Mouse (Mus musculus) kidney, postnatal 0 days (tissue): ENCODE results near the gene Supt7l. TPM values are rescaled to one million over a fixed set of nuclear protein-coding genes. Genes with fewer than 3 reads are reported as not detected.
"Not testable (repeated sequence)": the region's sequence is repeated elsewhere in the genome, so short reads cannot be mapped to it uniquely, and the experiment has no call there.

Experiments used
- ATAC-seq: fragments of 200-750 bp; cut with Nextera tagmentation; replicated peaks from 2 replicates; pipeline ENCODE4 v1.8.0; 2017; ENCODE audit warnings: low read depth, moderate number of reproducible peaks, moderate TSS enrichment, moderate library complexity; ENCODE audit not compliant: low FRiP score
- DNase-seq: peaks from one replicate; pipeline ENCODE4 v3.0.0-alpha.2; 2016; ENCODE audit warnings: low spot score
- H3K27ac ChIP-seq: fragments of 300-500 bp; sonication (generic); 2 replicates; pipeline ENCODE4 v1.5.1; 2014; ENCODE audit warnings: mild to moderate bottlenecking
- H3K27me3 ChIP-seq: fragments of 300-500 bp; sonication (generic); 2 replicates; pipeline ENCODE4 v1.6.1; 2014; ENCODE audit warnings: low read length, mixed read lengths; ENCODE audit not compliant: insufficient read depth
- H3K36me3 ChIP-seq: fragments of 300-500 bp; sonication (generic); 2 replicates; pipeline ENCODE4 v1.6.1; 2014; ENCODE audit warnings: low read length, mixed read lengths; ENCODE audit not compliant: insufficient read depth
- H3K4me1 ChIP-seq: fragments of 300-500 bp; sonication (generic); replicated peaks from 2 replicates; pipeline ENCODE4 v1.6.1; 2014; ENCODE audit warnings: antibody characterized with exemption, low read length, mixed read lengths; ENCODE audit not compliant: insufficient read depth
- H3K4me2 ChIP-seq: fragments of 300-500 bp; sonication (generic); 2 replicates; pipeline ENCODE4 v1.6.1; 2014; ENCODE audit warnings: mild to moderate bottlenecking, low read length, moderate library complexity, mixed read lengths
- H3K4me3 ChIP-seq: fragments of 300-500 bp; sonication (generic); replicated peaks from 2 replicates; pipeline ENCODE4 v1.5.1; 2014; ENCODE audit warnings: low read depth, low read length
- H3K9ac ChIP-seq: fragments of 300-500 bp; sonication (generic); 2 replicates; pipeline ENCODE4 v1.6.1; 2014; ENCODE audit warnings: low read depth, low read length
- H3K9me3 ChIP-seq: fragments of 300-500 bp; sonication (generic); replicated peaks from 2 replicates; pipeline ENCODE4 v1.6.1; 2016; ENCODE audit warnings: low read length, inconsistent platforms, mixed read lengths
- CTCF ChIP-seq: IDR thresholded peaks from 2 replicates; pipeline ENCODE4 v1.5.1; 2016; ENCODE audit warnings: antibody characterized with exemption, low read depth, mild to moderate bottlenecking, moderate library complexity
- WGBS: fragments of 180-500 bp; shearing (Covaris S2); extraction: QIAGEN DNeasy Blood & Tissue Kit; methylation state at CpG from one replicate; pipeline ENCODE4 v1.1.7; 2014; 5-methylcytosine and 5-hydroxymethylcytosine counted together
- polyA plus RNA-seq: library from polyadenylated mRNA; unstranded; fragments of >200 nt; fragmentation: Nextera tagmentation; extraction: Ambion mirVana; gene quantifications from 2 replicates; pipeline ENCODE4 v1.2.1, GENCODE M21; 2015

The Supt7l gene
- 13.6 and 16.6 TPM in 2 replicates for polyA plus RNA-seq

DNA sequence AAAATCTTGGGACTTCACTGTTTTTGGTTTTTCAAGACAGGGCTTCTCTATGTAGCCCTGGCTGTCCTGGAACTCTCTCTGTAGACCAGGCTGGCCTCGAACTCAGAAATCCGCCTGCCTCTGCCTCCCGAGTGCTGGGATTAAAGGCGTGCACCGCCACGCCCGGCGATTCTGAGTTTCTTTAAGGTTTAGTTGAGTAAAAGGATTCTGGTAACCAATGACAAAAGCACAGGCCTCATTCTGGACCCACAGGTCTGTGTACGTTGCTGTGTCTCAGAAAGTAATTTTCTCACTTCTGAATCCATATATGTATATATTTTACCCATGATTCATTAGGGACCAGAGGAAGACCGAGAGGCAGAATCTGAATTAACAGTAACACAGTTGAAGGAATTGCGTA lies at the start of gene Supt7l:
Gene Supt7l (minus strand): TSS at position 101 of the 400 bp plus-strand sequence.
- not testable (repeated sequence) for ATAC-seq, H3K9me3 ChIP-seq, H3K27me3 ChIP-seq, DNase-seq
- Histone ChIP-seq H3K4me3 (peak within 1 kb of the TSS; percentile 94), H3K4me1 (peaks cover 14% of the 10 kb centered on the region), H3K36me3 (peaks cover 31% of the 10 kb centered on the region), H3K9ac (peak within 1 kb of the TSS; percentile 88), H3K27ac (peak within 1 kb of the TSS; percentile 85), H3K4me2 (peak within 1 kb of the TSS; percentile 95)
- WGBS, result 75% methylated on average over 11 of the region's 11 CpGs

DNA sequence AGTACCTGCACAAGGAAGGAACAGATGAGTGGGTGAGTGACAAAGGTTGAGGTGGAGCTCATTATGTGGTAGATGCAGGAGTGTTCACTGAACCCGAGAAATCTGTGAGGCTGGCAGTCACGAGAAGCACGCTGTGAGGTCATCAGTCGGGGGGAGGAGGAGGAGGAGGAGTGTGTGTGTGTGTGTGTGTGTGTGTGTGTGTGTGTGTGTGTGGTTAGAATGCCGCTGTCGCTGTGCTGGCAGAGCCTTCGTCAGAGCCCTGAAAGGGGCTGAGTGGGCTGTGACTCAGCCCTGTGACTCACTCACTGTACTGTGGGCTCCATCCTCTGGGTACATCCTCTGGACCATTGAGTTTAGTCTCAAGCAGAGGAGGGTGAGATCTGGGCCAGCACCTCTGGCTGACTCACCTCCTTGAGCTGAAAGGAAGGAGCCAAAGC lies 49.0 kb upstream of the Supt7l start:
- H3K4me1 ChIP-seq, result peaks cover 7% of the 10 kb centered on the region; the same call in 1 of the 2 replicates
- no peak overlapping the region for H3K4me3 ChIP-seq
- H3K9ac ChIP-seq, result no peak overlapping the region
- H3K27ac ChIP-seq, result peak overlapping the region; percentile 72
- no peak overlapping the region for H3K4me2 ChIP-seq
- peak; percentile 52 for DNase-seq
- H3K27me3 ChIP-seq, result no peaks in the 10 kb centered on the region
- no peaks in the 10 kb centered on the region for H3K36me3 ChIP-seq
- no peak for TF ChIP-seq CTCF
- no peaks in the 10 kb centered on the region for H3K9me3 ChIP-seq
- peak; percentile 95 for ATAC-seq
- WGBS, result 53% methylated on average over 6 of the region's 7 CpGs

DNA sequence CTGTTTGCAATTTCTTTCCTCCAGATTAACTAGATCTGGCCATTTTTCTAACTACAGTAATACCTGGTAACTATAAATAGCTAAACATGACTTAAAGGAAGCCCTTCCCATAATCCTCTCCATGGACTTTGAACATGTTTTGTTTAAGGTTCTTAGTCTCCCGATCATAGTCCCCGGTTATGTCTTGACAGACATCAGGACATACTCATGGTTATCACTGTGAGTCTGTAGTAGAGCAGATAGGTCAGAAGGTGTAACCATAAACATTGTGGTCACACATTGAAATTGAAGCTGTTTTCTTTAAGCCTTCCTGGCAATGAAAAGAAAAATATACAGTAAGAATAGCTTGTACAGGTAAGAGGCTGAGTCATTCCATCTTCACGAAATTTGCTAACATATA lies 46.1 kb upstream of the Supt7l start:
- H3K9ac ChIP-seq, result no peak overlapping the region
- 92% methylated on average over 3 of the region's 3 CpGs for WGBS
- no peaks in the 10 kb centered on the region for H3K36me3 ChIP-seq
- H3K27me3 ChIP-seq, result no peaks in the 10 kb centered on the region
- ATAC-seq, result no peak
- no peaks in the 10 kb centered on the region for H3K9me3 ChIP-seq
- H3K4me2 ChIP-seq, result no peak overlapping the region
- no peak overlapping the region for H3K27ac ChIP-seq
- DNase-seq, result no peak
- peaks cover 17% of the 10 kb centered on the region; the same call in 1 of the 2 replicates for H3K4me1 ChIP-seq
- no peak overlapping the region for H3K4me3 ChIP-seq
- no peak for TF ChIP-seq CTCF

DNA sequence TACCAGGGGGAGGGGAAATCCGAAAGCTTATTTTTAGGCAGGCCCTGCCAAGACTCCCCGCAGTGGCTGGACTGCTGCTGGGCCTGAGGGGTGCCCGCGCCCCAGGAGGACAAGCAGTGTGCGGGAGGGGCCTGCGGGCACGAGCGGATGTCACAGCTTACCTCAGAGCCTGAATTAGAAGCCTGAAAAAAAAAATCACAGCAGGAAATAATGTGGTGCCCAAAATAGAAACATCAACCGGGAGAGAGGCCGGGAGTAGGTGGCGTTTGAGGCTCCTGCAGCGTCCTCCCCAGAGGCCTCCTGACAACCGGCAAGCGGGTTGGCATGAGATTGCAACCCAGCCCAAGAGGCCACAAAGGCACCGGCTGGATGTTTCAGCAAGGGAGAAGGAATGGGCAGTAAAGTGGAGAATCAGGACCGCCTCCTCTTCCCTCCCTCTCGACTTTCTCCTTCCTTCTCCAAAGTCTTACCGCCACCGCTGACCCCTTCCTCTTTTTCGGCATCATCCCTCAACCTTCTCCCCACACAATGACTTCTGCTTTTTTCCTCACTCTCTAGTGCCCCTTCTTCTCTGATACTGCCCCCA lies 43.5 kb upstream of the Supt7l start:
- peak overlapping the region; percentile 49 for H3K9ac ChIP-seq
- H3K4me1 ChIP-seq, result peaks cover 11% of the 10 kb centered on the region; the same call in 1 of the 2 replicates
- no peaks in the 10 kb centered on the region for H3K36me3 ChIP-seq
- no peak overlapping the region for H3K4me3 ChIP-seq
- TF ChIP-seq CTCF, result no peak
- H3K27me3 ChIP-seq, result no peaks in the 10 kb centered on the region
- peak overlapping the region; percentile 37 for H3K4me2 ChIP-seq
- 0 out of 2 replicates have a peak, but pooled peaks have one; percentile 42 for ATAC-seq
- peak; percentile 62 for DNase-seq
- no peaks in the 10 kb centered on the region for H3K9me3 ChIP-seq
- WGBS, result 8% methylated on average over 20 of the region's 20 CpGs
- H3K27ac ChIP-seq, result peak overlapping the region; percentile 77

DNA sequence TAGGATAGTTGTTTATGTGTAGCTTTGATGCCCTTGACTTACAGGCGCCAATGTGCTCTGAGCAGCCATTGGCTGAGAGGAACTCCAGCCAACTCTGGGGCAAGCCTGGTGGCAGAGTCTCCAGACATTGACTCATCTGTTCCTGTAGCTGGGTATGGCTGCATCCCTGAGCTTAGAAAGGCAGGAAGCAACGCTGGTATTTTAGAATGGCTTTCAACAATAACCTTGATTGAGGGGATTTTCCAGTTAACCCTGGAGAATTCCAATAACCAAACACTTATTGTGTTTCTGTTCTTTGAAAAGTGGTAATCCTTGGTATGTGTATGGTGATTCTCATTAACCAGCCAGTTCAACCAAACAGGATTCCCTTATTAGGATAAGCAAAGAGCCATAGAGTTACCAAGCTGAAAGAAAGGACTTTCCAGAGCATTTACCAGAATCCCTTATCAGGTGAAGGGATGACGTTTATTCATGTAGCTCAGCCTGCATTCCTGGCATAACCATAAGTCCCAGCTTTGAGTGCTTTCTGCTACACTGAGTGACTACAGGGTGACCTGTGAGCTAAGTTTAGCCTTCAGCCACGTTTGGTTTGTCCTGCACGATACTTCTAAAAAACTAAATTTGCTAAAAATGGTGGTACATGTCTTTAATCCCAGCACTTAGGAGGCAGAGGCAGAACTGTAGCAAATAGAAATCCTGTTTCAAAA lies 40.5 kb upstream of the Supt7l start:
- WGBS, result 63% methylated on average over 5 of the region's 5 CpGs
- Histone ChIP-seq H3K9ac (no peak overlapping the region), H3K27ac (no peak overlapping the region), H3K4me2 (no peak overlapping the region), H3K36me3 (no peaks in the 10 kb centered on the region), H3K4me1 (peaks cover 15% of the 10 kb centered on the region; the same call in 1 of the 2 replicates), H3K4me3 (no peak overlapping the region), H3K9me3 (no peaks in the 10 kb centered on the region), H3K27me3 (no peaks in the 10 kb centered on the region)
- DNase-seq, result no peak
- no peak for ATAC-seq
- no peak for TF ChIP-seq CTCF

DNA sequence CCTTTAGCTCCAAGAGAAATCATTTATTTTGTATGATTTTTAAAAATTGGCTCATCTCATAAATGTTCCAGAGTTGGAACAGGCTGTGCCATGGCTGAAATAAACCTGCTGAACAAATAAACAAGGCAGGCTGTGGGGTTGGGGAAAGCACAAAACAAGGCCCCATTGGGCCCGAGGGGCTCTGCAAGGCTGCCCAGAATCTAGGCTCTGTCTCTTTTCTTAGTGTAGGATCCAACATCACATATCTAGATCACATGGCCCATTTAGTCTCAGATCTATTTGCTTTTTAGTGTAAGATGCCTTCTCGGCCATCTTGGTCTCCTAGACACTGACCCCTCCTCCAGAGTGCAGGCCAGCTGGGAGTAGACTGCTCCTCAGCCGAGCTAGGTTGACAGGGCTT lies 38.9 kb upstream of the Supt7l start:
- 0 out of 2 replicates have a peak, but pooled peaks cover 8% of the 10 kb centered on the region for H3K36me3 ChIP-seq
- no peak overlapping the region for H3K4me3 ChIP-seq
- peaks cover 12% of the 10 kb centered on the region; the same call in 1 of the 2 replicates for H3K4me1 ChIP-seq
- no peaks in the 10 kb centered on the region for H3K9me3 ChIP-seq
- ATAC-seq (no peak), DNase-seq (no peak)
- H3K4me2 ChIP-seq, result no peak overlapping the region
- no peak for TF ChIP-seq CTCF
- H3K27me3 ChIP-seq, result no peaks in the 10 kb centered on the region
- WGBS, result 56% methylated on average over 3 of the region's 3 CpGs
- no peak overlapping the region for H3K9ac ChIP-seq
- H3K27ac ChIP-seq, result no peak overlapping the region; the same call in 1 of the 2 replicates
